Mouse (Mus musculus) c-Kit-positive CD71-negative TER-119-negative erythroid progenitor cells, embryonic 14.5 days (primary cell): ENCODE data around the gene Nr1d2.
"Not testable (repeated sequence)": the region's sequence is repeated elsewhere in the genome, so short reads cannot be mapped to it uniquely, and the experiment has no call there.

ENCODE experiments used
- DNase-seq: peaks from one replicate; pipeline ENCODE4 v3.0.0-alpha.2; 2013; ENCODE audit warnings: low read depth

Nr1d2 gene

DNA sequence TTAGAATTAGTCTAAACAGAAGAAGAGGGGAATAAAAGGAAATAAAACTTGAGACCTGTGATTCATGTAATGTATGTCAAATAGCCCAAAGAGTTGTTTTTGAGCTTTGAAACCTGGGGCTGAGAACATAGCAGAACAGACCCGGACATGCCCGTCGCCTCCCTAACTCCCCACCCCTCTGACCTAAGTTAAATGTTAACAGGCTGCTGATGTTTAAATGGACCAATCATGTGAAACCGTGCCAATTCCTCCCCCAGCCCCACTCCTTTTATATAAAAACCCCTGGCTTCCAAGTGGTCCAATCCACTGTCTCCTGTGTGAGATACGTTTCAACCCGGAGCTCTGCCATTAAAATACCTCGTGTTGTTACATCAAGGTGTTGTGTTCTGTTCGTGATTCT is 7.1 kb downstream of the Nr1d2 start:
- not testable (repeated sequence) for DNase-seq

DNA sequence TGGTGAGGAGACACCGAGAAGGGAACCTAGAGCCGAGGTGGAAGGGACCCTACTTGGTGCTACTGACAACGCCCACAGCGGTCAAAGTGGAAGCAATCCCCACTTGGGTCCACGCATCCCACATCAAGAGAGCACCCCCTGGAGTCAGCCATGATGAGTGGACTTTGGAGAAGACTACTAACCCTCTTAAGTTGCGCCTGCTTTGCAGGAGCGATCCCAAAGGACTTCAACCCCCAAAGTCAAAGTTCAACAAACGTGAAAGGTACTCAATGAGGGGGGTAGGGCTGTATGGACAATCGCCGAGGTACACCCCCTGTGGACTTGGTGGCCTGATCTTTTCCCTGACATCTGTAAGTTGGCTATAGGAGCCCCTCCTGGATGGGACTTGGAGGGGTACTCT is 9.2 kb downstream of the Nr1d2 start:
- not testable (repeated sequence) for DNase-seq

DNA sequence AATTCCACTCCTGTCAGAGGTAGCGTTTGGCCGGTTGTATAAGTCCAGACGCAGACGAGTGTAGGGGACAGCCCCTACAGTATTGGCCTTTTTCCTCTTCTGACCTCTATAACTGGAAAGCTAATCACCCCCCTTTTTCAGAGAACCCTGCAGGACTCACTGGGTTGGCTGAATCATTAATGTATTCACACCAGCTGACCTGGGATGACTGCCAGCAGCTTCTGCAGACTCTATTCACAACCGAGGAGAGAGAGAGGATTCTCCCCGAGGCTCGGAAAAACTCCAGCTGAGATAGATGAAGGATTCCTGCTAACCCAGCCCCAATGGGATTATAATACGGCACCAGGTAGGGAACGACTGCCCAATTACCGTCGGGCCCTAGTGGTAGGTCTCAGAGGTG is 12.7 kb downstream of the Nr1d2 start:
- DNase-seq: not testable (repeated sequence)

DNA sequence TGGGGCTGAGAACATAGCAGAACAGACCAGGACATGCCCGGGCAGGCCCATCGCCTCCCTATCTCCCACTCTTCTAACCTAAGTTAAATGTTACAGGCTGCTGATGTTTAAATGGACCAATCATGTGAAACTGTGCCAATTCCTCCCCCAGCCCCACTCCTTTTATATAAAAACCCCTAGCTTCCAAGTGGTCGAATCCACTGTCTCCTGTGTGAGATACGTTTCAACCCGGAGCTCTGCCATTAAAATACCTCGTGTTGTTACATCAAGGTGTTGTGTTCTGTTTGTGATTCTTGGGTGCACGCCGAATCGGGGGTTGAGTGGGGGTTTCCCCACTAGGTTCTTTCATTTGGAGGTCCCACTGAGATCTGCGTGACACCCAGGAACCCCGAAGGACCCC is 13.5 kb downstream of the Nr1d2 start:
- DNase-seq: not testable (repeated sequence)

DNA sequence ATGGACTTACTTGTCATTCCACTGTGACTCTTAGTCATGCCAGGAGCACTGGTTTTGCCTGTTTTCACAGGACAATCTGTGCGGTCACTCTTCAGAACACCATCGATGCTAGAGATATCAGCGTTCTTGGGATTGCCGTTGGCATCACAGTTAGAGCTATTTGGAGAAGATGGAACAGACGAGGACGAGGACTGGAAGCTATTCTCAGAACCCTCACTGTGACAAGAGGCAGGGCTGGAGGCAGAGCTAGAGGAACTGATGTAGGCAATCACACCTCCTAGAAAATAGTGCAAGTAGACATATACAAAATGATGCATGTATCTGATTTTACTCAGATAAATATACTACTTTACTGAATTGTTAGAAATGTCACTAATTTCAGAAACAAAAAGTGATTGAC is 16.9 kb downstream of the Nr1d2 start:
- no peak for DNase-seq

DNA sequence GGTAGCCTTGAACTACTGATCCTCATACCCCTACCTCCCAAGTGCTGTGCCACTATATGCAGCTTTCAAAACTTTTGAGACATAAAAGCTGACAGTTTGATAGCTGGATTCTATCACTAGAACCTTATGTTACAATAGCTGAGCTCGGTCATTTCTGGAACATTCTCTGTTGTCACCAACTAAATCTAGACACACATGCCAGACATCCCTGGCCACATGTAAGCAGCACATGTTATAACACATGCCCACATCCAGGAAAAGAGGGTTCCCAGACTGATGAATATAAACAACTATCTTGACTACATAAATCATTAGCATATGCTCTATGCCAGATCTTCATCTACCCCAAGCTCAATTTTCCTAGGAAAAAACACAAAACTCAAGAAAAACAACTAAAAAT is 21.8 kb downstream of the Nr1d2 start:
- no peak for DNase-seq

DNA sequence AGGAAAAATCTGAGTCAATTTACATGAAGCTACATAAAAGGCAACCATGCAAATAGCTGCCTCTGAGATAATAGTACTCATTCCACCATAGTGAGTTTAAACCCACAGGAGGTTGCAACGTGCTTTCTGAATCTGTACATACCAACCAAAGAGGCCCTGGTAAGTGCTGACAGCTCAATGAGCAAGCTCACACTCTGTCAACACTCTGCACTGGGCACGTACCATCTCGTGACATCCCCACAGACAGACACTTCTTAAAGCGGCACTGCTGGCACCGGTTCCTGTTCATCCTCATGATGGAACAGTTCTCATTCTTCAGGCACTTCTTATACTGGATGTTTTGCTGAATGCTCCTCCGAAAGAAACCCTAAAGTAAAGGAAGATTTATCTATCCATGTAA is 22.5 kb downstream of the Nr1d2 start:
- DNase-seq: no peak

DNA sequence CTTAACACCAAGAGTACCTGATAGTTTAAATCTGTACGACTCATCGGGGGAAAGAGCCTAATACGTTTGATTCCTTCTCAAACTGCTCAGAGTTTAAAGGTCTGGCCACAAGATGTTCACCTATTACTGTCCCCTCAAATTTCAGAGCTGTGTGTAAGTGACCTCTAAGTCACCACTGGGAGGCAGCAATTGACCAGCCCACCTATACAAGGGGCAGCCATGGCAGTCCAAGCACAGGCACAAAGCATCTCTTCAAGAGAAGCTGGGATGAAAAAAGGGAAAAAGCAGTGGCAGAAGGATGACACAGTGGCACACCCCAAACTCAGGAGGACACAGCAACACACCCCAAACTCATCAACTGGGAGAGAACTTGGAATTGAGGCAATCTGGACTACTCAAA is 28.1 kb downstream of the Nr1d2 start:
- no peak for DNase-seq

DNA sequence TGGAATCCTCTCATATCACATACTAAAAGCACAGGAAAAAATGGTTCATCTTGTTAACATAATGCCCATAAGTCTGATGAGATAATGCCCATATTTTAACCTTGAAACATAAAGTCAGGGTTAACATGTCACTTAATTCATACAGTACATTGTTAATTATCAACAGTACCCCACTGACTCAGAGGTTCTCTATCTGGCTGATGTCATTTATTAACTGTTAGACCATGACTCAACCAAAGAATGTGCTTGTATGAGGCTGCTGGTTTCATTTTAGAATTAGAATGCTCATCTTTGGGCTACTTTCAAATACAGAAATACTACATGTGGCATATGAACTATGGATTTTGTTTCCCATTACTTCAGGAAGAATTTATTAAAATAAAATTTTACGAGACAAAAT is 34.6 kb downstream of the Nr1d2 start:
- DNase-seq: not testable (repeated sequence)

DNA sequence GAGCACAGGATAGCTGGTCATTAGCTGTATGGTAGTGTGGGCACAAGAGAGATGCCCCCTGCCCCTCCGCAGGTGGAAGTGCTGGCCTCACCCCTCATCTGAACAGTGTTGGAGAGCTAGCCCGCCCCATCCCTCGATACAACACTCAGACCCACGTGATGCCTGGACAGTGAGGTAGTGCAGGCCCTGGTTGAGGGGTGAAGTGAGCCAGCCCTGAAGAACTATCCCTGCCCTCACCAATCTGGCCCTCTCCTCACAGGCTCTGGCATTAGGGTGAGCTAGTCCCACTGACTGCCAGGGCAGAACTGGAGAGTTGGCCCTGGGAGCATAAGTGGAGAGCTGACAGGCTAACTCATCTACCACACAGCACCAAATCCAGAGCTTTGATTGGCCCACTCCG is 37.5 kb downstream of the Nr1d2 start:
- no peak for DNase-seq

DNA sequence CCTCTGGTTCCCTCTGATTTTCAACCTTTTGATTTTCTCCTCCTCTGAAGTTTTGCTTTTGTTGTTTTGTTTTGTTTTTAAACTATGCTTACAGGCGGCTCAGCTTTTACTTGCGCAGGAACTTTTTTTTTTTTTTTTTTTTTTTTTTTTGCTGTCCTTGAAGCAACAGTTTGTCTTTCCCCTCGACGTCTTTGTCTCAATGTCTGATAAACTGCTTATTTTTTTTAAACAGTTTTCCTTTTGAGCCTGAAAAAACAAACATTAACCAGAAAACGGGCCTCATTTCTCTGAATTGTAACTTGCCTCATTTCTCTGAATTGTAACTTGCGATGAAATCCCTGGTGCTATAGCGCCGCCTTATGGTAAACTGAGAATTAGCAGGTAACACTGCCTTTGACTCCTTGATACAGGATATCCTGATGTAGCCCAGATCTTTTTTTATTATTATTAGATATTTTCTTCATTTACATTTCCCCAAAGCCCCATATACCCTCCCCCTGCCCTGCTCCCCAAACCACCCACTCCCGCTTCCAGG is 52.0 kb downstream of the Nr1d2 start:
- DNase-seq: peak; percentile 58

DNA sequence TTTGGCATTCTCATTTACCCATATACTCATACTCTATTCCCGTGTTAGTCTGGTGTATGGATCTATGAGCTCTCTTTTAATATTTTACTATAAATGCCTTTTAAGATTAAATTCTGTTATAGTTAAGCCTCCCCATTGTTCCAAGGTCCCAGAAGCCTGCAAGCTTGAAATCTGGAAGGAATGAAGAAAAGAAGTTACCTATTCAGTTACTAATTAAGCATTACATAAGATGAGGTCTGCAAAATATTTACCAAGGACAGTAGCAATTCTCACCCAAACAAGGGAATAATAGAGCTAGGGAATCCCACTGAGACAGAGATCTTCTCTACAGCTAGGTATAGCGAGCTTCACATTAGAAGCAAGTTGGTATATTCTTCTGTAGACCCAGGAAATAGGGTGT is 61.4 kb downstream of the Nr1d2 start:
- DNase-seq: not testable (repeated sequence)

DNA sequence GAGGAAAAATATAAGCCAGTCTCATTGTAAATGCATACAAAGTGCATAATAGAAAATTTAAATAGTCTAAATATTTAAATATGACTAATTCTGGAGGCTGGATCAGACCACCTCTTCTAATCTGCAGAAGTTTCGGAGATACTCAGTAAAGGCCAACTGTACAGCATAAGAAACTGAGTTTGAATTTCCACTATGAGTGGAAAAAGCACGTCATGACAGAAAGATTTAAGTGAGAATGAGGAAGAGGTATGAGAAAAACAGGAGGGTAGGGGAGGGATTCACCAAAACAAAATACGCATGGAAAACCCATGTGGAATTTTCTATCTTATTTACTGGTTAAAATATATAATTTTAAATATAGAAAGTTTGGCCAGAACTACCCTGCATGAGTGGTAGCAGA is 71.3 kb downstream of the Nr1d2 start:
- DNase-seq: no peak

DNA sequence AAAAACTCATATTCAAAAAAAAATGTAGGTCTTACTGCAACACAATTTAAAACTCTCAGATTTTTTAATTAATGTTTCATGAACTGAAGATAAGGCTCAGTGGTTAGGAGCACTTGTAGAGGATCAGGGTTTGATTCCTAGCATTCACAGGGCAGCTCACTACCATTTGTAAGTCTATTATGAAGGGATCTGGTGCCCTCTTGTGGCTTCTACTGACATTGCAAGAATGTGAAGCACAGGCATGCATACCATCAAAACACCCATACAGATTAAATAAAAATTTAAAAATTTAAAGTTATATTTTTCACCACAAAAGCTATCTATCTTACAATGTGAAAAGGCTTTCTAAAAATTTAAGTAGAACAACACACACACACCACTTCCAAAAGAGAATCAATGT is 71.9 kb downstream of the Nr1d2 start:
- peak; percentile 26 for DNase-seq
